Mouse (Mus musculus): ENCODE data around the gene Elof1.

GRCm38 (mm10) chr9:22066433-22066832 lies 50.5 kb downstream of the Elof1 start:
- TF ChIP-seq MAFK (IDR thresholded peaks at IDR 0.05; ENCODE audit: insufficient read depth, low read depth, low read length) (no peak), ZC3H11A (IDR thresholded peaks at IDR 0.05; ENCODE audit: borderline replicate concordance, low read depth, low read length) (no peak), HCFC1 (IDR thresholded peaks at IDR 0.05; ENCODE audit: borderline replicate concordance, insufficient read depth, low read length) (no peak), CHD2 (IDR thresholded peaks at IDR 0.05; ENCODE audit: low read depth, low read length) (no peak)

Measured in ES-E14 (cell line).